Mouse (Mus musculus): ENCODE measurements around the gene Morc4. TPM values are rescaled to one million over a fixed set of nuclear protein-coding genes. Genes with fewer than 3 reads are reported as not detected.

Gene Morc4
- 13.2 and 14.5 TPM in 2 replicates for polyA plus RNA-seq (2016; fragmentation: Nextera tagmentation; extraction: Ambion mirVana)

GRCm38 (mm10) chrX:139870938-139871791, at the start of gene Morc4:
Gene Morc4, minus strand, starts transcription at chrX:139871677.
- peak; percentile 95 for ATAC-seq (ENCODE audit: insufficient number of reproducible peaks, insufficient read depth, low FRiP score, low TSS enrichment, low read depth)
- peak within 1 kb of the TSS; percentile 60 for H3K4me3 ChIP-seq (replicated peaks)
- H3K4me2 ChIP-seq: peak within 1 kb of the TSS; percentile 65
- no peaks in the 10 kb centered on the region for H3K9me3 ChIP-seq
- no peaks in the 10 kb centered on the region for H3K4me1 ChIP-seq (replicated peaks)
- H3K9ac ChIP-seq (replicated peaks): peak within 1 kb of the TSS; percentile 60
- no peaks in the 10 kb centered on the region for H3K36me3 ChIP-seq
- H3K27ac ChIP-seq: no peak within 1 kb of the TSS
- WGBS: 25% methylated on average over 79 of the region's 87 CpGs
- peaks cover 34% of the 10 kb centered on the region for H3K27me3 ChIP-seq

GRCm38 (mm10) chrX:139920572-139920971, 49.1 kb upstream of the Morc4 start:
- Histone ChIP-seq H3K4me3 (replicated peaks) (no peak overlapping the region), H3K4me1 (replicated peaks) (no peaks in the 10 kb centered on the region), H3K4me2 (no peak overlapping the region), H3K36me3 (no peaks in the 10 kb centered on the region), H3K9ac (replicated peaks) (no peak overlapping the region), H3K27ac (no peak overlapping the region), H3K27me3 (peaks cover 3% of the 10 kb centered on the region; the same call in 1 of the 2 replicates), H3K9me3 (no peaks in the 10 kb centered on the region)
- WGBS: 83% methylated on average over 4 of the region's 4 CpGs
- no peak for ATAC-seq (ENCODE audit: insufficient number of reproducible peaks, insufficient read depth, low FRiP score, low TSS enrichment, low read depth)

GRCm38 (mm10) chrX:139891387-139891786, 19.9 kb upstream of the Morc4 start:
- H3K27me3 ChIP-seq: no peaks in the 10 kb centered on the region; the same call in 1 of the 2 replicates
- no peak overlapping the region for H3K4me3 ChIP-seq (replicated peaks)
- H3K4me2 ChIP-seq: no peak overlapping the region
- H3K36me3 ChIP-seq: no peaks in the 10 kb centered on the region
- H3K9me3 ChIP-seq: no peaks in the 10 kb centered on the region
- H3K27ac ChIP-seq: no peak overlapping the region
- no peaks in the 10 kb centered on the region for H3K4me1 ChIP-seq (replicated peaks)
- 48% methylated on average over 1 of the region's 1 CpGs for WGBS
- H3K9ac ChIP-seq (replicated peaks): no peak overlapping the region
- ATAC-seq (ENCODE audit: insufficient number of reproducible peaks, insufficient read depth, low FRiP score, low TSS enrichment, low read depth): no peak

GRCm38 (mm10) chrX:139883221-139883620, 11.7 kb upstream of the Morc4 start:
- Histone ChIP-seq H3K36me3 (no peaks in the 10 kb centered on the region), H3K27me3 (peaks cover 3% of the 10 kb centered on the region; the same call in 1 of the 2 replicates), H3K27ac (no peak overlapping the region), H3K4me3 (replicated peaks) (no peak overlapping the region), H3K4me1 (replicated peaks) (no peaks in the 10 kb centered on the region), H3K9me3 (no peaks in the 10 kb centered on the region), H3K4me2 (no peak overlapping the region), H3K9ac (replicated peaks) (no peak overlapping the region)
- ATAC-seq (ENCODE audit: insufficient number of reproducible peaks, insufficient read depth, low FRiP score, low TSS enrichment, low read depth): no peak

- Histone ChIP-seq H3K9ac (replicated peaks) (no peak overlapping the region), H3K36me3 (no peaks in the 10 kb centered on the region), H3K4me3 (replicated peaks) (no peak overlapping the region), H3K27me3 (peaks cover 26% of the 10 kb centered on the region), H3K4me1 (replicated peaks) (no peaks in the 10 kb centered on the region), H3K27ac (no peak overlapping the region), H3K4me2 (no peak overlapping the region), H3K9me3 (no peaks in the 10 kb centered on the region)
- WGBS: 45% methylated on average over 3 of the region's 3 CpGs
- ATAC-seq (ENCODE audit: insufficient number of reproducible peaks, insufficient read depth, low FRiP score, low TSS enrichment, low read depth): no peak
These were observed 6.5 kb upstream of the Morc4 start for GRCm38 (mm10) chrX:139877936-139878335.

- H3K27me3 ChIP-seq: peaks cover 32% of the 10 kb centered on the region
- H3K9me3 ChIP-seq: no peaks in the 10 kb centered on the region
- 75% methylated on average over 7 of the region's 7 CpGs for WGBS
- no peak overlapping the region for H3K9ac ChIP-seq (replicated peaks)
- H3K36me3 ChIP-seq: no peaks in the 10 kb centered on the region
- H3K4me1 ChIP-seq (replicated peaks): no peaks in the 10 kb centered on the region
- no peak overlapping the region for H3K4me2 ChIP-seq
- ATAC-seq (ENCODE audit: insufficient number of reproducible peaks, insufficient read depth, low FRiP score, low TSS enrichment, low read depth): no peak
- no peak overlapping the region for H3K27ac ChIP-seq
- no peak overlapping the region for H3K4me3 ChIP-seq (replicated peaks)
These were observed 5.6 kb upstream of the Morc4 start for GRCm38 (mm10) chrX:139877105-139877504.

GRCm38 (mm10) chrX:139870300-139870711, 1.2 kb downstream of the Morc4 start:
- ATAC-seq (ENCODE audit: insufficient number of reproducible peaks, insufficient read depth, low FRiP score, low TSS enrichment, low read depth): peak; percentile 48; the same call in 1 of the 2 replicates
- Histone ChIP-seq H3K27ac (no peak overlapping the region), H3K4me3 (replicated peaks) (peak overlapping the region; percentile 60), H3K36me3 (no peaks in the 10 kb centered on the region), H3K4me1 (replicated peaks) (no peaks in the 10 kb centered on the region), H3K4me2 (peak overlapping the region; percentile 65), H3K9me3 (no peaks in the 10 kb centered on the region), H3K9ac (replicated peaks) (no peak overlapping the region; the same call in 1 of the 2 replicates), H3K27me3 (peaks cover 25% of the 10 kb centered on the region)
- WGBS: 9% methylated on average over 15 of the region's 15 CpGs

GRCm38 (mm10) chrX:139859402-139859801, 12.1 kb downstream of the Morc4 start:
- Histone ChIP-seq H3K27ac (no peak overlapping the region), H3K4me2 (no peak overlapping the region), H3K9me3 (no peaks in the 10 kb centered on the region), H3K4me1 (replicated peaks) (no peaks in the 10 kb centered on the region), H3K27me3 (peaks cover 7% of the 10 kb centered on the region), H3K4me3 (replicated peaks) (no peak overlapping the region), H3K36me3 (no peaks in the 10 kb centered on the region), H3K9ac (replicated peaks) (no peak overlapping the region)
- ATAC-seq (ENCODE audit: insufficient number of reproducible peaks, insufficient read depth, low FRiP score, low TSS enrichment, low read depth): no peak
- WGBS: 75% methylated on average over 5 of the region's 5 CpGs

- no peaks in the 10 kb centered on the region for H3K4me1 ChIP-seq (replicated peaks)
- no peak for ATAC-seq (ENCODE audit: insufficient number of reproducible peaks, insufficient read depth, low FRiP score, low TSS enrichment, low read depth)
- H3K9me3 ChIP-seq: no peaks in the 10 kb centered on the region
- no peaks in the 10 kb centered on the region for H3K36me3 ChIP-seq
- H3K4me3 ChIP-seq (replicated peaks): no peak overlapping the region
- no peaks in the 10 kb centered on the region; the same call in 1 of the 2 replicates for H3K27me3 ChIP-seq
- H3K4me2 ChIP-seq: no peak overlapping the region
- H3K9ac ChIP-seq (replicated peaks): no peak overlapping the region
- H3K27ac ChIP-seq: no peak overlapping the region
- 89% methylated on average over 4 of the region's 4 CpGs for WGBS
These were observed 16.7 kb downstream of the Morc4 start for GRCm38 (mm10) chrX:139854795-139855194.

- H3K27me3 ChIP-seq: peaks cover 3% of the 10 kb centered on the region
- no peaks in the 10 kb centered on the region for H3K36me3 ChIP-seq
- H3K4me1 ChIP-seq (replicated peaks): no peaks in the 10 kb centered on the region
- WGBS: 80% methylated on average over 6 of the region's 6 CpGs
- no peak overlapping the region for H3K4me2 ChIP-seq
- no peak overlapping the region for H3K9ac ChIP-seq (replicated peaks)
- H3K4me3 ChIP-seq (replicated peaks): no peak overlapping the region
- no peaks in the 10 kb centered on the region for H3K9me3 ChIP-seq
- no peak for ATAC-seq (ENCODE audit: insufficient number of reproducible peaks, insufficient read depth, low FRiP score, low TSS enrichment, low read depth)
- H3K27ac ChIP-seq: no peak overlapping the region
These were observed 30.4 kb downstream of the Morc4 start for GRCm38 (mm10) chrX:139841091-139841490.

- no peak for ATAC-seq (ENCODE audit: insufficient number of reproducible peaks, insufficient read depth, low FRiP score, low TSS enrichment, low read depth)
- Histone ChIP-seq H3K36me3 (no peaks in the 10 kb centered on the region), H3K27ac (no peak overlapping the region), H3K4me2 (no peak overlapping the region), H3K9me3 (no peaks in the 10 kb centered on the region), H3K27me3 (peaks cover 7% of the 10 kb centered on the region), H3K9ac (replicated peaks) (no peak overlapping the region), H3K4me3 (replicated peaks) (no peak overlapping the region), H3K4me1 (replicated peaks) (no peaks in the 10 kb centered on the region)
- 50% methylated on average over 3 of the region's 3 CpGs for WGBS
These were observed 32.4 kb downstream of the Morc4 start for GRCm38 (mm10) chrX:139839057-139839456.

All from limb, embryonic 12.5 days (tissue).